Mouse (Mus musculus) limb, embryonic 10.5 days (tissue): ENCODE results near the gene Dynlt1b. TPM values are rescaled to one million over a fixed set of nuclear protein-coding genes. Genes with fewer than 3 reads are reported as not detected.
"Not testable (repeated sequence)": the region's sequence is repeated elsewhere in the genome, so short reads cannot be mapped to it uniquely, and the experiment has no call there.

ENCODE experiments used
- DNase-seq: peaks from one replicate; pipeline ENCODE4 v3.0.0-alpha.2; 2017; ENCODE audit warnings: low spot score
- H3K27ac ChIP-seq: fragments of 300-500 bp; sonication (generic); 2 replicates; pipeline ENCODE4 v1.5.1; 2016; ENCODE audit warnings: mild to moderate bottlenecking
- H3K27me3 ChIP-seq: fragments of 300-500 bp; sonication (generic); 2 replicates; pipeline ENCODE4 v1.6.1; 2016; ENCODE audit warnings: low read depth, mild to moderate bottlenecking; ENCODE audit not compliant: poor library complexity, severe bottlenecking
- H3K36me3 ChIP-seq: fragments of 300-500 bp; sonication (generic); 2 replicates; pipeline ENCODE4 v1.6.1; 2016; ENCODE audit warnings: mild to moderate bottlenecking, moderate library complexity
- H3K4me1 ChIP-seq: fragments of 300-500 bp; sonication (generic); 2 replicates; pipeline ENCODE4 v1.6.1; 2016
- H3K4me3 ChIP-seq: fragments of 300-500 bp; sonication (generic); 2 replicates; pipeline ENCODE4 v1.5.1; 2016; ENCODE audit warnings: mild to moderate bottlenecking, moderate library complexity
- H3K9me3 ChIP-seq: fragments of 300-500 bp; sonication (generic); replicated peaks from 2 replicates; pipeline ENCODE4 v1.6.1; 2016; ENCODE audit warnings: mild to moderate bottlenecking
- WGBS: fragments of 180-500 bp; shearing (Covaris S2); methylation state at CpG from one replicate; pipeline ENCODE4 v1.1.7; 2016; 5-methylcytosine and 5-hydroxymethylcytosine counted together
- polyA plus RNA-seq: library from polyadenylated mRNA; unstranded; fragments of >200 nt; fragmentation: Nextera tagmentation; extraction: Ambion mirVana; gene quantifications from 2 replicates; pipeline ENCODE4 v1.2.1, GENCODE M21; 2016

The Dynlt1b gene
- polyA plus RNA-seq, 1 experiment from 2014 or later, result 463 TPM

GRCm38 (mm10) chr17:6400097-6400489, 29.8 kb upstream of the Dynlt1b start:
- H3K36me3 ChIP-seq, DNase-seq, H3K9me3 ChIP-seq, H3K27me3 ChIP-seq, H3K4me1 ChIP-seq, H3K4me3 ChIP-seq, H3K27ac ChIP-seq: not testable (repeated sequence)
- WGBS, result 82% methylated on average over 4 of the region's 4 CpGs

- H3K4me1 ChIP-seq, H3K9me3 ChIP-seq, H3K4me3 ChIP-seq, H3K27ac ChIP-seq, DNase-seq, H3K27me3 ChIP-seq, H3K36me3 ChIP-seq: not testable (repeated sequence)
- 71% methylated on average over 1 of the region's 1 CpGs for WGBS
Measured at GRCm38 (mm10) chr17:6404493-6404892, 25.4 kb upstream of the Dynlt1b start.

GRCm38 (mm10) chr17:6406972-6407371, 22.9 kb upstream of the Dynlt1b start:
- not testable (repeated sequence) for DNase-seq, H3K36me3 ChIP-seq, H3K4me1 ChIP-seq, H3K9me3 ChIP-seq, H3K27ac ChIP-seq, H3K27me3 ChIP-seq, H3K4me3 ChIP-seq
- WGBS, result 69% methylated on average over 1 of the region's 2 CpGs

- not testable (repeated sequence) for DNase-seq, H3K4me1 ChIP-seq, H3K27me3 ChIP-seq, H3K9me3 ChIP-seq, H3K27ac ChIP-seq, H3K36me3 ChIP-seq, H3K4me3 ChIP-seq
- WGBS, result 55% methylated on average over 6 of the region's 6 CpGs
Measured at GRCm38 (mm10) chr17:6410713-6411213, 19.1 kb upstream of the Dynlt1b start.

GRCm38 (mm10) chr17:6417118-6417517, 12.8 kb upstream of the Dynlt1b start:
- H3K36me3 ChIP-seq, H3K27me3 ChIP-seq, DNase-seq, H3K4me1 ChIP-seq, H3K4me3 ChIP-seq, H3K9me3 ChIP-seq, H3K27ac ChIP-seq: not testable (repeated sequence)
- 43% methylated on average over 6 of the region's 7 CpGs for WGBS

GRCm38 (mm10) chr17:6420557-6420956, 9.4 kb upstream of the Dynlt1b start:
- H3K9me3 ChIP-seq, H3K36me3 ChIP-seq, H3K27me3 ChIP-seq, DNase-seq, H3K4me3 ChIP-seq, H3K27ac ChIP-seq: not testable (repeated sequence)
- WGBS, result 94% methylated on average over 2 of the region's 2 CpGs
- peaks cover 19% of the 10 kb centered on the region for H3K4me1 ChIP-seq

GRCm38 (mm10) chr17:6421547-6422326, 8.2 kb upstream of the Dynlt1b start:
- H3K4me1 ChIP-seq, result peaks cover 19% of the 10 kb centered on the region
- WGBS, result 68% methylated on average over 13 of the region's 14 CpGs

GRCm38 (mm10) chr17:6422370-6422769, 7.5 kb upstream of the Dynlt1b start:
- not testable (repeated sequence) for H3K4me3 ChIP-seq, H3K9me3 ChIP-seq, H3K36me3 ChIP-seq, H3K27ac ChIP-seq, DNase-seq, H3K27me3 ChIP-seq
- 71% methylated on average over 2 of the region's 2 CpGs for WGBS
- H3K4me1 ChIP-seq, result peaks cover 19% of the 10 kb centered on the region

More at GRCm38 (mm10) chr17:6421547-6422326, 8.2 kb upstream of the Dynlt1b start:
- not testable (repeated sequence) for H3K27me3 ChIP-seq, H3K9me3 ChIP-seq, H3K27ac ChIP-seq, H3K4me3 ChIP-seq, H3K36me3 ChIP-seq, DNase-seq

- not testable (repeated sequence) for H3K36me3 ChIP-seq, H3K9me3 ChIP-seq, DNase-seq, H3K27ac ChIP-seq, H3K4me3 ChIP-seq, H3K27me3 ChIP-seq
- peaks cover 19% of the 10 kb centered on the region for H3K4me1 ChIP-seq
- 65% methylated on average over 3 of the region's 3 CpGs for WGBS
Measured at GRCm38 (mm10) chr17:6422805-6423204, 7.1 kb upstream of the Dynlt1b start.

GRCm38 (mm10) chr17:6424294-6424980, 5.5 kb upstream of the Dynlt1b start:
- not testable (repeated sequence) for H3K27me3 ChIP-seq, H3K9me3 ChIP-seq, H3K36me3 ChIP-seq, H3K4me3 ChIP-seq
- WGBS, result 68% methylated on average over 12 of the region's 12 CpGs
- Histone ChIP-seq H3K4me1 (peaks cover 19% of the 10 kb centered on the region), H3K27ac (peak overlapping the region; percentile 58)
- DNase-seq, result peak; percentile 33

- 85% methylated on average over 3 of the region's 3 CpGs for WGBS
- H3K36me3 ChIP-seq, H3K27me3 ChIP-seq, H3K27ac ChIP-seq, H3K4me3 ChIP-seq, H3K9me3 ChIP-seq, DNase-seq: not testable (repeated sequence)
- peaks cover 24% of the 10 kb centered on the region for H3K4me1 ChIP-seq
Measured at GRCm38 (mm10) chr17:6425325-6425724, 4.6 kb upstream of the Dynlt1b start.

GRCm38 (mm10) chr17:6426869-6427268, 3.0 kb upstream of the Dynlt1b start:
- not testable (repeated sequence) for H3K36me3 ChIP-seq, DNase-seq, H3K9me3 ChIP-seq, H3K4me3 ChIP-seq, H3K27ac ChIP-seq, H3K27me3 ChIP-seq
- 89% methylated on average over 6 of the region's 8 CpGs for WGBS
- H3K4me1 ChIP-seq, result peaks cover 20% of the 10 kb centered on the region

- not testable (repeated sequence) for H3K9me3 ChIP-seq, H3K27me3 ChIP-seq, H3K4me3 ChIP-seq, H3K27ac ChIP-seq, DNase-seq
- Histone ChIP-seq H3K4me1 (peaks cover 13% of the 10 kb centered on the region), H3K36me3 (peaks cover 12% of the 10 kb centered on the region)
- WGBS, result 93% methylated on average over 2 of the region's 2 CpGs
Measured at GRCm38 (mm10) chr17:6428926-6429325, 986 bp upstream of the Dynlt1b start.
